Mouse (Mus musculus): ENCODE measurements around the gene Klhdc9.
A peak's percentile ranks its signal among the peaks of the same experiment; 100 is the strongest.

Gene Klhdc9

GRCm38 (mm10) chr1:171319748-171320147, 40.9 kb downstream of the Klhdc9 start:
- DNase-seq (ENCODE audit: inconsistent age in 2 of 2, low spot score in 1 of 2): no peak

GRCm38 (mm10) chr1:171309321-171309720, 51.3 kb downstream of the Klhdc9 start:
- DNase-seq (ENCODE audit: inconsistent age in 2 of 2, low spot score in 1 of 2): peak in 1 of 2 experiments; percentile 78
